Mouse (Mus musculus) CH12.LX (cell line): ENCODE data around the gene Pls1.

Experiments used
- BHLHE40 ChIP-seq: IDR thresholded peaks from 2 replicates; pipeline ENCODE4 v1.6.1; 2011; ENCODE audit warnings: mild to moderate bottlenecking, low read depth, low read length, improper control_type of control experiment
- CTCF ChIP-seq, 2 experiments: IDR thresholded peaks in 1 of 2; conservative IDR thresholded peaks in 1 of 2; 2 replicates each; pipeline ENCODE4 v1.5.1; 2011 to 2012; ENCODE audit warnings: low read depth in 2 of 2, low read length in 2 of 2, improper control_type of control experiment in 1 of 2, inconsistent platforms in 1 of 2, mild to moderate bottlenecking in 1 of 2, moderate library complexity in 1 of 2
- E2F4 ChIP-seq: IDR thresholded peaks from 2 replicates; pipeline ENCODE4 v1.6.1; 2011; ENCODE audit warnings: low read depth, low read length, improper control_type of control experiment; ENCODE audit not compliant: insufficient replicate concordance
- GABPA ChIP-seq: IDR thresholded peaks from 2 replicates; pipeline ENCODE4 v1.6.1; 2012; ENCODE audit warnings: low read depth, low read length, improper control_type of control experiment, inconsistent platforms; ENCODE audit not compliant: insufficient replicate concordance
- MAX ChIP-seq: IDR thresholded peaks from 2 replicates; pipeline ENCODE4 v1.6.1; 2011; ENCODE audit warnings: low read length, improper control_type of control experiment
- MAZ ChIP-seq: IDR thresholded peaks from 2 replicates; pipeline ENCODE4 v1.6.1; 2012; ENCODE audit warnings: low read depth, mild to moderate bottlenecking, inconsistent platforms, low read length, improper control_type of control experiment, moderate library complexity
- PAX5 ChIP-seq: IDR thresholded peaks from 2 replicates; pipeline ENCODE4 v1.6.1; 2012; ENCODE audit warnings: low read length, inconsistent platforms, mixed read lengths
- POLR2A ChIP-seq: IDR thresholded peaks from 2 replicates; pipeline ENCODE4 v1.6.1; 2011; ENCODE audit warnings: low read depth, mild to moderate bottlenecking, improper control_type of control experiment, low read length
- TCF12 ChIP-seq: IDR thresholded peaks from 2 replicates; pipeline ENCODE4 v1.6.1; 2014; ENCODE audit warnings: low read depth, mild to moderate bottlenecking, inconsistent platforms, low read length, improper control_type of control experiment
- USF2 ChIP-seq: conservative IDR thresholded peaks from 2 replicates; pipeline ENCODE4 v1.6.1; 2011; ENCODE audit warnings: low read depth, low read length, improper control_type of control experiment
- ZKSCAN1 ChIP-seq: IDR thresholded peaks from 2 replicates; pipeline ENCODE4 v1.6.1; 2012; ENCODE audit warnings: low read depth, inconsistent platforms, low read length, improper control_type of control experiment, borderline replicate concordance

DNA sequence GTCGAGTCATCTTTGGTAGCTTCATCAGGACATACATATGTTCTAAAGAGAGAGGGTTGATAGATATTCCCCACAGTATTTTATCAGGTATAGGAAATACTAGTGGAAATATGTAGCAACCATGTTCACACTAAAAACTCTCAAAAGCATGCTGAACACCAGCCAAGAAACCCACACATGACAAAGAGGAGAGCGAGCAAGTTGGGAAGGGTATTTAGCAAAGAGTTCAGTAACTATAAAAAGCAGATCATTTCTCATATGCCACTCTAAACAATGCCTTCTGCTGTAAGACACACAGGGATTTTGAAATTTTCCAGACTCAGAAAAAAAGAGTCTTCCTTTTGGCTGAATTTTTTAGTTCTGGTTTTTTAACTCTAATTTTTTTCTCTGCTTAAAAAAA is 73.4 kb downstream of the Pls1 start:
- TF ChIP-seq GABPA (no peak), PAX5 (no peak), MAX (no peak), BHLHE40 (no peak), CTCF (conservative IDR thresholded peaks at IDR 0.05 in 1 of 2, IDR thresholded peaks at IDR 0.05 in 1 of 2; ENCODE audit: low read depth in 2 of 2, low read length in 2 of 2) (no peak), TCF12 (no peak), E2F4 (no peak), ZKSCAN1 (no peak), USF2 (no peak), POLR2A (no peak), MAZ (no peak)
